Mouse (Mus musculus) myocyte (in vitro differentiated cells): ENCODE results near the gene Gm10477.

Experiments
- CEBPB ChIP-seq: IDR thresholded peaks from 2 replicates; pipeline ENCODE4 v1.6.1; 2011; ENCODE audit warnings: mild to moderate bottlenecking, moderate library complexity; ENCODE audit not compliant: poor library complexity, insufficient read depth, severe bottlenecking
- E2F4 ChIP-seq: IDR thresholded peaks from one replicate; pipeline ENCODE4 v1.6.1; 2011; ENCODE audit warnings: mild to moderate bottlenecking, control low read depth, moderate library complexity; ENCODE audit not compliant: insufficient read depth
- MAX ChIP-seq: IDR thresholded peaks from one replicate; pipeline ENCODE4 v1.6.1; 2011; ENCODE audit warnings: low read depth, mild to moderate bottlenecking, control low read depth
- MYOD1 ChIP-seq, 3 experiments: IDR thresholded peaks; one replicate each; pipeline ENCODE4 v1.6.1; 2011; ENCODE audit warnings: control low read depth in 2 of 3, low read depth in 2 of 3, mild to moderate bottlenecking in 2 of 3, moderate library complexity in 1 of 3; ENCODE audit not compliant: insufficient read length in 2 of 3, control insufficient read depth in 1 of 3
- POLR2A ChIP-seq: IDR thresholded peaks from one replicate; pipeline ENCODE4 v1.6.1; 2011; ENCODE audit warnings: low read depth, mild to moderate bottlenecking, control low read depth, moderate library complexity; ENCODE audit not compliant: insufficient read length
- POLR2AphosphoS2 ChIP-seq: IDR thresholded peaks from one replicate; pipeline ENCODE4 v1.6.1; 2011; ENCODE audit warnings: low read depth, control low read depth; ENCODE audit not compliant: insufficient read length
- REST ChIP-seq: IDR thresholded peaks from one replicate; pipeline ENCODE4 v1.6.1; 2011; ENCODE audit warnings: mild to moderate bottlenecking, control low read depth, moderate library complexity; ENCODE audit not compliant: insufficient read depth, insufficient read length
- SRF ChIP-seq: IDR thresholded peaks from one replicate; pipeline ENCODE4 v1.6.1; 2011; ENCODE audit warnings: low read depth; ENCODE audit not compliant: control insufficient read depth, insufficient read length
- TCF12 ChIP-seq: IDR thresholded peaks from one replicate; pipeline ENCODE4 v1.6.1; 2011; ENCODE audit warnings: mild to moderate bottlenecking, control low read depth; ENCODE audit not compliant: poor library complexity, insufficient read depth, severe bottlenecking
- TCF3 ChIP-seq: IDR thresholded peaks from one replicate; pipeline ENCODE4 v1.6.1; 2011; ENCODE audit warnings: low read depth, control low read depth; ENCODE audit not compliant: insufficient read length

DNA sequence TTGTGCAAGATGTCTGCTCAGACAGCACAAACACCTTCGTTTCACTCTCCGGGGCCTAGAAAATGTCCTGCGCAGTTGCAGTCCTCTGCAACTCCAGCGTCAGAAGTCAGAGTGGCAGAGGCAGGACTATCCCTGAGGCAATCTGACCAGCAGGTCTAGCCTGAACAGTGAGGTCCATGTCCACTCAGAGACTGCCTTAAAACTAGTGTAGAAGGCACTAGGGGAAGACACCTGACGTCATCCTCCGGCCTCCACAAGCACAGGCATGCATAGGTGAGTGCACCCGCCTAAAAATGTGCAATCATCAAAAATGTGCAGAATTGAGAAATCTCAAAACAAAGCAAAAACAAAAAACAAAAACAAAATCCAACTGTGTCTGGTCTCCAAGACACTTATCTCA is 25.0 kb downstream of the Gm10477 start, which contains the start of gene Gm648:
- TF ChIP-seq TCF12 (no peak), CEBPB (no peak), POLR2AphosphoS2 (no peak), POLR2A (no peak), E2F4 (no peak), SRF (no peak), MAX (no peak), MYOD1 (IDR thresholded peaks at IDR 0.05; ENCODE audit: control insufficient read depth in 1 of 3, insufficient read length in 2 of 3, low read depth in 2 of 3) (no peak), REST (no peak), TCF3 (no peak)
